Mouse (Mus musculus) brain, embryonic 14.5 days (tissue): ENCODE results near the gene Stim1. TPM values are rescaled to one million over a fixed set of nuclear protein-coding genes. Genes with fewer than 3 reads are reported as not detected.

Source experiments
- DNase-seq: peaks from one replicate; pipeline ENCODE4 v3.0.0-alpha.2; 2011; ENCODE audit warnings: low read depth
- CTCF ChIP-seq: fragments of 200-500 bp; IDR thresholded peaks from 2 replicates; pipeline ENCODE4 v1.5.1; 2012; ENCODE audit warnings: inconsistent platforms, mild to moderate bottlenecking, moderate library complexity, borderline replicate concordance; ENCODE audit not compliant: insufficient read depth, insufficient read length; ENCODE audit errors: extremely low read depth
- POLR2A ChIP-seq: fragments of 200-500 bp; IDR thresholded peaks from 2 replicates; pipeline ENCODE4 v1.6.1; 2012; ENCODE audit warnings: mild to moderate bottlenecking, inconsistent platforms, borderline replicate concordance; ENCODE audit not compliant: poor library complexity, insufficient read depth, insufficient read length, severe bottlenecking; ENCODE audit errors: extremely low read depth
- polyA plus RNA-seq: library from polyadenylated mRNA; depleted of rRNA; stranded (reverse); fragments of >200 nt; gene quantifications from 2 replicates; pipeline ENCODE4 v1.2.3, GENCODE M21; 2012; rRNA removed

Gene Stim1
- polyA plus RNA-seq = 18.6 and 22.9 TPM in 2 replicates

GRCm38 (mm10) chr7:102267601-102268394 is at the start of gene Stim1:
Stim1 (plus strand) TSS chr7:102267806.
- peak; percentile 60 for DNase-seq
- no peak for TF ChIP-seq POLR2A
- no peak for TF ChIP-seq CTCF

DNA sequence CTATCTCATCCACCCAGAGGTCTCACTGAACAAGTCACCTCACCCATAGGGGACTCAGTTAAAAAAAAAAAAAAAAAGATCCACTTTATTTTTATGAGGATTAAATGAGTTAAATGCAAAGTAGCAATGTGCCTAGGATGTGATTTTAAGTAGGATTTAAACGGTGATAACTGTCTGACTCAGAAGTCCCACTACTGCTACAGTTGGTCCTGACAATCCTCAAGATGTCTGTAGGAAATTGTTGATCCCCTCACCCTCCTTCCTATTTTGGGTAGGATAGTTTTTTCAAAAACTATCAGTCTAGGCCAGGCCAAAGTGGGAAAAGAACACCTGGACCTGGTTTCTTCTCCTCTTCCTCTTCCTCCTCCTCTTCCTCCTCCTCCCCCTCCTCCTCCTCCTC is 45.7 kb upstream of the Stim1 start:
- no peak for TF ChIP-seq CTCF
- peak; percentile 4 for DNase-seq

- DNase-seq = peak; percentile 79
Measured at GRCm38 (mm10) chr7:102222336-102222735, 45.3 kb upstream of the Stim1 start.

GRCm38 (mm10) chr7:102222830-102223556 is 44.6 kb upstream of the Stim1 start:
- TF ChIP-seq POLR2A (no peak), CTCF (no peak)
- peak; percentile 75 for DNase-seq

More at GRCm38 (mm10) chr7:102222336-102222735, 45.3 kb upstream of the Stim1 start:
- TF ChIP-seq CTCF = peak; percentile 50; the same call in 1 of the 2 replicates
- TF ChIP-seq POLR2A = no peak

DNA sequence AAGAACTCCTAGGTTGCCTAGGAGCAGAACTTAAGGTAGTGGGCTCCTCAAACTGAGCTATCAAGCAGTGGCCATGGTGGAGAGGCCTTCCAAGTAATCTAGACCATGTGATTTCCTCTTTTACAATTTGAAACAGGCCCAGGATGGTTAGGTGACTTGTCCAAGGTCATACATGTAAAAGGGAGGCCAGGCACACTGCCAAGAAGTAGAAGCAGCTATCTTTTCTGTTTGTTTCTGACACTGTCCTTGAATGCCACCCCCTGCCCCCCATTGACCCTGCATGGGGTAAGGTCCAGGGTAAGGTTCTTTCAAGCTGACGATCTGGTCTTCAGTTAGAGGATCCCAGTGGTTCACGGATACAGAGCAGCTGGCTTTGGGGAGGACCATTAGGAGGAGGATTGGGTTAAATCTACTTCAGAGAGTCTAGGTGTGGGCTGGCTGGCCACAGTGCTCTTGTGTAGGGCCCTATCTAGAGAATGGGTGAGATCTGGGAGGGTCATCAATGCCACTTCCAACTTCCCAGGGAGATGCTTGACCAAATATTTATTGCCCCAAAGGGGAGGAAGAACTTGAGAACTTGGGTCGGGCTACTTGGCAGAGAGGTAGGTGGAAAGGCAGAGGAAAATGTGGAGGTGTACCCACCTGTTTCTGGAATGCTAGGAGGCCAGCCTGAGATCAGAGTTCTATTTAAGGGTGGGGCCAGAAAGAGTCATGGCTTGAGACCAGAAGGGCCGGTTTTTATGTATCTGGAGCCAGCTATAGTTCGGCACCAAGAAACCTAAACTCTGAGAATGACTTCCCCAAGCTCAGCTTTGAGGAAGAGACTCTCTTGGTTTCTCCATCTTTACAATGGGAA is 43.5 kb upstream of the Stim1 start:
- TF ChIP-seq CTCF (no peak), POLR2A (no peak)
- no peak for DNase-seq

GRCm38 (mm10) chr7:102226051-102226450 is 41.6 kb upstream of the Stim1 start:
- DNase-seq = no peak
- TF ChIP-seq POLR2A = no peak
- TF ChIP-seq CTCF = no peak

- no peak for DNase-seq
- no peak for TF ChIP-seq CTCF
- TF ChIP-seq POLR2A = no peak
Measured at GRCm38 (mm10) chr7:102228049-102228670, 39.4 kb upstream of the Stim1 start.

DNA sequence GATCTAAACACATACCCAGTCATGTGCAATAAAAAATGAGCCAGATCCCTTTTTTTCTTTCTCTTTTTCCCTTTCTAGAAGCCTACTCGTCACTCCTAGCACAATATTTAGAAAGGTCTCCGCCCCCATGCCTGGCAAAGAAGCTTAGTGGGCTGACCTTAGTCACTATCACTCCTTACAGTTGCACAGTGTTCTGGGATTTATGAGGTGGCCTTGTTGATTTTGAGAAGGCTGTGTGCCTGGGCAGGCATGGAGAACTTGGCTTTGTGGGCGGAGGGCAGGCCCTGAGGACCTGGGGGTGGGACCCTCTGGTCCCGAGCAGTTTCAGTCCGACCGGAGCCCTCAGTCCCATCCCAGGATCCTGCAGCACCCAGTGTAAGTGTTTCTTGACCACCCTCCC is 37.8 kb upstream of the Stim1 start:
- no peak for TF ChIP-seq CTCF
- no peak for DNase-seq

- peak; percentile 5 for DNase-seq
- TF ChIP-seq POLR2A = no peak
- TF ChIP-seq CTCF = no peak
Measured at GRCm38 (mm10) chr7:102233059-102233458, 34.5 kb upstream of the Stim1 start.

DNA sequence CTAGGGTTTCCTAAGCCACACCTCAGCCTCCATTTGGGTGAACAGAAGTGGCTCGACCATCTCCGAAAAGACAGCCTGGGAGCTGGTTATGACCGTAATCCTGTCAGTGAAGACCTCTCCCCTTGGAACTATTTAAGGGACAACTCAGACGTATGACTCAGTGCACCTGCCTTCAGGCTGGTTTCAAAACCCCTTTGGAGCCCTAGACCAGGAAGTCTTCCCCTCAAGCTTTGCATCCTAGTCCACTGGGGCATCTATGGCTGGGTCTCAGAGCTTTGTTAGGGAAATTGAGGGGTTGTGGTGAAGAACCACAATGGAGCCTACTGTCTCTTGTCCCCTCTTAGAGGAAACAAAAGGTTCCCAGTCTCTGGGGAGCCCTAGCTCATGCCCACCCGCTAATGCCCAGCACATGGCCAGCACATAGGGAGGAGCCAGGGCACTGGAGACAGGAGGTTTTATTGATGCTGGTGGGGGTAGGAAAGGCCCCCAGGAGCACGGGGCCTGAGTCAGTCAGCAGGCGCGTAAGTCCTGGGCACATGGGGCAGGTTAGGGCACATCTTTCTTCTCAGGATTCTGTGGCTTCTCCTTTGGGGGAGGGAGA is 28.8 kb upstream of the Stim1 start:
- DNase-seq = no peak
- no peak for TF ChIP-seq CTCF
- no peak for TF ChIP-seq POLR2A
